Mouse (Mus musculus): ENCODE measurements around the gene Trmt1l. TPM values are rescaled to one million over a fixed set of nuclear protein-coding genes. Genes with fewer than 3 reads are reported as not detected.
"Not testable (repeated sequence)": the region's sequence is repeated elsewhere in the genome, so short reads cannot be mapped to it uniquely, and the experiment has no call there.

Trmt1l gene
- total RNA-seq (2022), result 10 to 100 TPM; 27.5 to 29.1 (median 28.5) TPM

DNA sequence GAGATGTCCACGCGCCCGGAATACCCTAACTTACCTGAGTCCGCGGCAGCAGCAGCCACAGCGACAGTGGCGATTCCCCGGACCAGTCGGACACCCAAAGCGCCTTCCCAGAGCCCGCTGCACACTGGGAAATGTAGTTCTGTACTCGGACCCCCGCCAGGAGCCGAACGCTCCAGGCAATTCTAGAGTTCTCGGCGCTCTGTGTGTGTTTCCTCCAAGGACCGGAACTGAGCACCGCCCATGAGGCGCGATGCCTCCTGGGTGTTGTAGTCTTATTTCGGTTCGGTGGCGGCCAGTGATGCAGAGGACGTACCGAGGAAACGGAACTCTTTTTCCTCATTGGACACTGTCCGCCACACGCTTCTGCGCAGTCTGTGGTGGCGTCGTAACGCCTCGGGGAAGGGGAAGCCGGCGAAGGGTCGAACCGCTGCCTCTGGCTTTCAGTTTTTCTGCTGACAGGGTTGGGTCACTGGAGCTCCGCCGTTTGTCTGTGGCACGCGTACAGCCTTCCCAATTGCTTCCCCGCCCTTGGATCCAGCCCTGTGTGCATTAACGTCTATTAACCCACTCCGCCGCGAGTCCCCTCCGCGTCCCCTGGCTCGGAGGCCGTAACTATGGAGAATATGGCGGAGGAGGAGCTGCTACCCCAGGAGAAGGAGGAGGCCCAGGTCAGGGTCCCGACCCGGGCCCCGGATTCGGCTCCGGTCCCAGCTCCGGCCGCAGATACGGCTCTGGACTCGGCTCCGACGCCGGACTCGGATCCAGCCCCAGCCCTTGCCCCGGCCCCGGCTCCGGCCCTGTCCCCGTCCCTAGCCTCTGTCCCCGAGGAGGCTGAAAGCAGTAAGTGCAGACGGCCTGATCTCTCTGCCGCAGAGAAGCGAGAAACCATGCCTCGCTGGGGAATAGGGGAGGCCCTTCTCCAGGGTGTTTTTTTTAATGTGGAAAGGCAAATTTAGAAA lies at the start of gene Trmt1l, which contains the start of gene Swt1:
Gene Trmt1l (plus strand): TSS at position 280 of the 959 bp plus-strand sequence.
Gene Swt1 (minus strand): TSS at position 193 of the 959 bp plus-strand sequence.
- DNase-seq (ENCODE audit: low spot score in 2 of 2), result peak; percentile 94 to 99

DNA sequence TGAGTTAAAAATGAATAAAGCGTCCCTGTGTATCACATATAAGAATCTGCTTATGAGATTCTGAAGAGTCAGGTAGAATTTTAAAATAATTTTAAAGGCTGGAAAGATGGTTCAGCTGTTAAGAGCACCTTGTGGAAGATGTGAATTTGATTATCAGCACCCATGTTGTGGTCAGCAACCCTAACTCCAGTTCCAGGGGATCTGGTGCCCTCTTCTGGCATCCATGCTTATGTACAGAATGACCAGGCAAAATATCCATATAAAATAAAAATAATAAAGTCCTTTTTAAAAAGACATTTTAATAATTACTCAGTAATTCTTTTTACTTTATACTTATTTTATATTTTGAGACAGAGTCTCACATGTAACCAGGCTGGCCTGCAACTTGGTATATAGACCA lies 38.3 kb upstream of the Trmt1l start:
- DNase-seq (ENCODE audit: low spot score in 2 of 2), result no peak

GRCm38 (mm10) chr1:151409827-151410226 lies 18.5 kb upstream of the Trmt1l start:
- no peak for DNase-seq (ENCODE audit: low spot score in 2 of 2)

DNA sequence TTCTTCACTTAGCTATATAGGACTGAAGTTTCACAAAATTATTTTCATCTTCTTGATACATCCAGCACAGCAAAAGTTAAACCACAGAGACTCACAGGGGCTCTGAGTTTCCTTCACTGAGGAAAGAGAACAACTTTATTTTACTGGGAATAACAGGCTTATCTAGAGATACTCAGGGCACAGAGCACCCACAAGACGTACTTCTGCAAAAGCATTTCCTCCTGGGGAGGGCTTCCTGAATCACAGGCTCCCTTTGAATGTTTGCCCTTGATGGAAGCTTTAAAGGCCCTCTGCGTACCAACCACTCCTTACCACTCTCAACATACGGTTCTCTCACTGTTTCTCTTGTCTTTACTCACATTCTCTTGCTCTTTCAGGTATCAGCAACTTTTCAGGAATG lies 6.2 kb upstream of the Trmt1l start:
- no peak for DNase-seq (ENCODE audit: low spot score in 2 of 2)

DNA sequence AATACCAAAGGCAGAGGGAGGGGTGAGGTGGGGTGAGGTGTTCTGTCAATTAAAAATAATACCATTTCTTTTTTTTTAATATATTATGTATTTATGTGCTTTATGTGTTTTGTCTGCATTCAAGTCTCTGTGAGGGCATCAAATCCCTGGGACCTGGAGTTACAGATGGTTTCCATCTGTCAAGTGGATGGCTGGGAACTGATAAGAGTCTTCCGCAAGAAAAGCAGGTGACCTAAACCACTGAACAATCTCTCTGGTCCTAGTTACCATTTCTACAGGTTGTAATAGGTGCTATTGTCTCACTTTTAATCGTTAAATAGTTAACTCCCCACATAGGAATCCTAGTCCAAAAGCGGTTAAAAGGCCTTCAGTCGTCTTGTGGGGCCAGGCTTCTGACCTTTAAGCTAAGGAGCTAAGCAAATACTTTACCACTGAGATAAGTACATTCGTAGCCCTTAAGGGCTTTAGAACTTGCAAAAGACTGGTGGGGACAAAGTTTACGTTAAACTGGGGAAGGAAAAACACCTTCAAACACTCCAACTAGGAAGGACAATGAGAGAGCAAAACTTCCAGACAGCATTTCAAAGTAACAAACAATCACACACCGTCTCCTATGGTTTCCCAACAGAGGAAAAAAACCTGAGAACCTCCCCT lies 1.3 kb upstream of the Trmt1l start:
- no peak for DNase-seq (ENCODE audit: low spot score in 2 of 2)

DNA sequence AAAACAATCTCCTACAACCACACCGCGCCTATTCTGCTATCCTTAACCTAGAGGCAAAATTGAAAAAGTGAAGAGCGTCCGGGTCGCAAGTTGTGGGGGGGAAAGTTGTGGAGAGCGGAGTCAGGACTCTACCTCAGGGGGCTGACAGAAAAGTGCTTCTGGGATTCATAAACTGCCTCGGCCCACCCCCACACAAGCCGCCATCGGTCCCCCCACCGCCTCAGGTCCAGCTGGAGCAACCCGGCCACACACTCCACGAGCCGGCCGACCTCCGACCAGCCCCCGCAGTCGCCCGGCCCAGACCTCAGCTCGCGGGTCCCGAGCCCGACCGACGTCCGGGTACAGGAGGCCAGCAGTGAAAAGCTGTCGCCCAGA lies 467 bp upstream of the Trmt1l start:
- no peak for DNase-seq (ENCODE audit: low spot score in 2 of 2)

- DNase-seq (ENCODE audit: low spot score in 2 of 2), result no peak
Observed at GRCm38 (mm10) chr1:151429316-151429715, 974 bp downstream of the Trmt1l start.

DNA sequence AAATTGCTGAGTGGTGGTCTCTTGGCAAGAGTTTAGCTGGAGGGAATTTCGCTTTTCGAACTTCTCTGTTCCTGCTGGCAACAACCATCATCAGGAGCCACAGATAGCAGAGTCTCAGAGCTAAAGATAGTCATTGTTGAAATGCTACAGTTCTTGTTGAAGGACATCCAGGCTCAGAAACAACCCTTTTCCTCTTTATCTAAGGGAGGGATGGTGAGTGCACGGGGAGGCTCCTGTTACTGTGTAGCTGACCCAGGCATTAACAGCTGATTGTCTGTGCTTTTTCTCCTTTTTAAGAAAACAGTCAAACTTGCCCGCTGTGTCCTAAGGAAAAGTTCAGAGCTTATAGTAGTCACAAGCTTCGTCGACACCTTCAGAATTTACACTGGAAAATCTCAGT lies 7.1 kb downstream of the Trmt1l start:
- no peak for DNase-seq (ENCODE audit: low spot score in 2 of 2)

DNA sequence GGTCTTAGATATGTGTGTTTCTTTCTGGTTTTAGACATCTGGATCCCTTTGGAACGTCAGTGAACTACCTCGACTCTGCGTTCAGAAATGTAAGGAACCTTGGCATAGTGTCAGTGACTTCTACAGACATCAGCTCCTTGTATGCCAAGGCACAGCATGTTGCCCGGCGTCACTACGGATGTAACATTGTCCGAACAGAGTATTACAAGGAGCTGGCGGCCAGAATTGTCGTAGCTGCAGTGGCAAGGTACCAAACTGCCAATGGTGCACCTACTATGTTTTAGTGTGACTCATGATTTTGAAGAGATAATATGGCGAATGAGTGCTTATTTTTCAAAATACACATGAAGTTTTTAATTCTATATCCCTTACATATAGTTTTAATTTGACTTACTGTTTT lies 21.5 kb downstream of the Trmt1l start:
- no peak for DNase-seq (ENCODE audit: low spot score in 2 of 2)

GRCm38 (mm10) chr1:151450851-151451250 lies 22.5 kb downstream of the Trmt1l start:
- no peak for DNase-seq (ENCODE audit: low spot score in 2 of 2)

DNA sequence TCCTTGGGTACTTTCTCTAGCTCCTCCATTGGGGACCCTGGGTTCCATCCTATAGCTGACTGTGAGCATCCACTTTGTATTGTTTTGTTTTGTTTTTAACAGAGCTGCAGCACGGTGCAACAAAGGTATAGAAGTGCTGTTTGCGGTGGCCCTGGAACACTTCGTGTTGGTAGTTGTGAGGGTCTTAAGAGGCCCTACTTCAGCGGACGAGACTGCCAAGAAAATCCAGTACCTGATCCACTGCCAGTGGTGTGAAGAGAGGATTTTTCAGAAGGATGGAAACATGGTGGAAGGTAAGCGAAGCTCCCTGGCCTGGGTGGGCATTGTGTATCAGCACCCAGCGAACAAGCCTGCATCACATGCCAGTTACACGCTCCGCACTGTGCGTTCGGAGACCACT lies 23.6 kb downstream of the Trmt1l start:
- DNase-seq (ENCODE audit: low spot score in 2 of 2), result no peak

- DNase-seq (ENCODE audit: low spot score in 2 of 2), result no peak
Observed at GRCm38 (mm10) chr1:151457087-151457486, 28.7 kb downstream of the Trmt1l start.

DNA sequence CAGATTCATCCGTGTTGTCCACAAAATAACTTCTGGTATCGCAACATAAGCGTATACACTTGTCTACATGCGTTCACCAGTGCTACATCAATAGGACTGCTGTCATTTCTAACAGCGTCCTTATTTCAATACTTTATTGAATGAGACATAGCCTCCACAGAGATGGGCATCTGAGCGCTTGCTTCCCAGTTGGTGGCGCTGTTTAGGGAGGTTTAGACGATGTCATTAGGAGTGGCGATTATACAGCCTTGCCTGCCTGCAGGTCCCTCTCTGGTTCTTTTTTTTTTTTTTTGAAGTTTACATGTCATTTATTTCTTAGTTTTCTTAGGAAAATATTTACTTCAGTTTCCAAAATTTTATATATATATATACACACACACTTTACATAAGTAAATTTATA lies 32.9 kb downstream of the Trmt1l start:
- no peak for DNase-seq (ENCODE audit: low spot score in 2 of 2)

DNA sequence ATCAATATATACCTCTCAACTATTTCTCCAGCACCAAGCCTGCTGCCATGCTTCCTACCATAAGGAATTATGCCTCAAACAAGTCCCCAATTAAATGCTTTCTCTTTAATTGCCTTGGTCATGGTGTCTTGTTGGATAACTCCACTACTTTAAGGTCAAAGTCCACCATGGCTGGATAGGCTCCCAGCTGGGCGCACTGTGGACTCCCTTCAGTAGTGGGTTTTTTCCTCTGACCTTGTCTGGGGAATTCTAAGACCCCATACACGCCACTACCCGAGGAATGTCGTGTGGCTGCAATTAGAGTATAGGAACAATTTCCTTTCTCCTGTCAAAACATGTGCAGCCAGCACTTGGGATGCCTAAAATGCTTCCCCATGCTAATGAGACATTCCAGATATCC lies 36.6 kb downstream of the Trmt1l start:
- DNase-seq (ENCODE audit: low spot score in 2 of 2), result no peak

DNA sequence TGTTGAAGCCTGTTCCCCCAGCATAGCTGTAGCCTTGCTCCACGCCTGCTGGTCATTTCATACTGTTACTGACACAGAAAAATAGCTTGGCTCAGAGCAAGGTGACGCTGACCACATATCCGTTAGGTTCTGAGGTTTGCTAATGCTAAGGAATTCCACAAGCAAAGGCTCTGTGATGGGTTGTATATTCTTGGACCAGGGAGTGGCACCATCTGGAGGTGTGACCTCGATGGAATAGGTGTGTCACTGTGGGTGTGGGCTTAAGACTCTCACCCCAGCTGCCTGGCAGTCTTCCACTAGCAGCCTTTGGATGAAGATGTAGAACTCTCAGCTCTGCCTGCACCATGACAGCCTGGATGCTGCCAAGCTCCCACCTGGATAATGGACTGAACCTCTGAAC lies 38.2 kb downstream of the Trmt1l start:
- DNase-seq (ENCODE audit: low spot score in 2 of 2), result no peak

DNA sequence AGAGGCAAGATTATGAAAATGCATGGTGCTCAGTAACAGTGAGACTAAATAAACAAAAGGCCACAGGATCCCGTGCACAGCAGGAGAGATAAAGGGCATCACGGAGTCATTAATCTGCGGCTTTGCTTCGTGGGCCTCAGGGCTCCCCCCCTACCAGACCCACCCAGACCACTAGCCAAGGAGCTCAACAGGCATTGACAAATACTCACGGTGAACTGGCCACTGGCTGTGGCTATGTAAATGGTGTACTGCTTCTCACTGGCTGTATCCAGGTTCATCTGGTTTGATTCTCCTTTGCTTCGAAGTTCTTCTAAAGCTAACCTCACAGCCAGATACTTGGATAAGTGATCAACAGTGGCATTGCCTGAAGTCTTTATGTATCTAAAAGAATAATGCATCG lies 43.1 kb downstream of the Trmt1l start:
- DNase-seq (ENCODE audit: low spot score in 2 of 2), result no peak

DNA sequence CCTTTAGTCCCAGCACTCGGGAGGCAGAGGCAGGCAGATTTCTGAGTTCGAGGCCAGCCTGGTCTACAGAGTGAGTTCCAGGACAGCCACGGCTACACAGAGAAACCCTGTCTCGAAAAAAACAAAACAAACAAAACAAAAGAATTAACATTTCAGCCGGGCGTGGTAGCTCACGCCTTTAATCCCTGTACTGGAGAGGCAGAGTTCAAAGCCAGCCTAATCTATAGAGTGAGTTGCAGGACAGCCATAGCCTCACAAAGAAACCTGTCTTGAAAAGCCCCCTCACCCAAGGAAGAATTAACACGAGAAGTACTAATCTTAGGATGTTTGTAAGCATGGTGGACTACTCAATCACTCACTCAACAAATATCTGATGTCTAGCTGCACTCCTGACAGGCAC lies 44.0 kb downstream of the Trmt1l start:
- not testable (repeated sequence) for DNase-seq (ENCODE audit: low spot score in 2 of 2)

- DNase-seq (ENCODE audit: low spot score in 2 of 2), result no peak
Observed at GRCm38 (mm10) chr1:151482497-151482896, 54.2 kb downstream of the Trmt1l start.

DNA sequence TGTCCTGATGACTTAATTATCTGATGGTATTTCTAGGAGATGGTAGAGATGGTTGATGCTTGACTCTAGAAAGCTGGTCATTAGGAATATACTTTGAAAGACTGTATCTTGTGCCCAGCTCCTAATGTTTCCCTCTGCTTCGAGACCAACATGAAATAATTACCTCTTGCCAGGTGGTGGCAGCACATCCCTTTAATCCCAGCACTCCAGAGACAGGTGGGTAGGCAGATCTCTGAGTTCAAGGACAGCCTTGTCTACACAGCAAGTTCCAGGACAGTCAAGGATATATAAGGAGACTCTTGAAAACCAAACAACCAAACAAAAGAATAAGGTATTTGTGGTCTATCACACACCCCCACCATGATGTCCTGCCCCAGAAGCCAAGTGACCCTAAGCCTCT lies 55.2 kb downstream of the Trmt1l start:
- no peak for DNase-seq (ENCODE audit: low spot score in 2 of 2)

DNA sequence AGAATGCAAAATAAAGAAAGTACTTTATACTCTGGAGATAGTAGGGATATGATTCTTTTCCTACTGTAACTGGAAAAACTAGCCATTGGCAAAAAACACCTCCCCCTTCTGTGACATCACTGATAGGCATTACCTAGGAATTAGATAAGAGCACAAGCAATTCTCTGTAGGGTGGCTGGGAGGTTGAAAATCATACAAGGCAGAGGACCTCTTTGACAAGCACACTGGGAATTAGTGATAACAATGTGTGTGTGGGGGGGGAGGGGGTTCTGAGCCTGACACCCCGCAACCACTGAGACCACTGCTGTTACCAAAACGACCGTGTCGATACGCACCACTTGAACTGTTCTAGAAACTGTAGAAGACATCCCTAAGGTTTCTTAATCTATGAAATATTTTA lies 56.4 kb downstream of the Trmt1l start:
- DNase-seq (ENCODE audit: low spot score in 2 of 2), result no peak

- DNase-seq (ENCODE audit: low spot score in 2 of 2), result no peak
Observed at GRCm38 (mm10) chr1:151489806-151490205, 61.5 kb downstream of the Trmt1l start.

- no peak for DNase-seq (ENCODE audit: low spot score in 2 of 2)
Observed at GRCm38 (mm10) chr1:151492419-151492818, 64.1 kb downstream of the Trmt1l start.

GRCm38 (mm10) chr1:151493826-151494225 lies 65.5 kb downstream of the Trmt1l start:
- no peak for DNase-seq (ENCODE audit: low spot score in 2 of 2)
